Mouse (Mus musculus): Measurements from ENCODE around the gene Cd24a. TPM values are rescaled to one million over a fixed set of nuclear protein-coding genes. Genes with fewer than 3 reads are reported as not detected.

Gene Cd24a
- total RNA-seq (2022): 1 to 10 TPM; 6.3 to 9.3 (median 8.0) TPM

- DNase-seq (ENCODE audit: low spot score in 2 of 2): no peak
Measured at GRCm38 (mm10) chr10:43577997-43578331, at the start of gene Cd24a. Gene Cd24a, plus strand, starts transcription at chr10:43578284.

GRCm38 (mm10) chr10:43534382-43534781 is 43.7 kb upstream of the Cd24a start:
- DNase-seq (ENCODE audit: low spot score in 2 of 2): no peak

- DNase-seq (ENCODE audit: low spot score in 2 of 2): no peak
Measured at GRCm38 (mm10) chr10:43537652-43538051, 40.4 kb upstream of the Cd24a start.

GRCm38 (mm10) chr10:43538831-43539230 is 39.3 kb upstream of the Cd24a start:
- DNase-seq (ENCODE audit: low spot score in 2 of 2): no peak

GRCm38 (mm10) chr10:43539746-43540310 is 38.3 kb upstream of the Cd24a start:
- DNase-seq (ENCODE audit: low spot score in 2 of 2): no peak

GRCm38 (mm10) chr10:43540442-43541152 is 37.5 kb upstream of the Cd24a start, which contains the start of gene 1700021F05Rik:
Gene 1700021F05Rik, minus strand, starts transcription at chr10:43540994.
- DNase-seq (ENCODE audit: low spot score in 2 of 2): peak; percentile 92 to 97

GRCm38 (mm10) chr10:43541153-43541544 is 36.9 kb upstream of the Cd24a start:
- DNase-seq (ENCODE audit: low spot score in 2 of 2): no peak

GRCm38 (mm10) chr10:43549411-43549810 is 28.7 kb upstream of the Cd24a start:
- no peak for DNase-seq (ENCODE audit: low spot score in 2 of 2)

- DNase-seq (ENCODE audit: low spot score in 2 of 2): no peak
Measured at GRCm38 (mm10) chr10:43550923-43551322, 27.2 kb upstream of the Cd24a start.

GRCm38 (mm10) chr10:43551388-43551787 is 26.7 kb upstream of the Cd24a start:
- DNase-seq (ENCODE audit: low spot score in 2 of 2): no peak

GRCm38 (mm10) chr10:43557630-43558165 is 20.4 kb upstream of the Cd24a start:
- DNase-seq (ENCODE audit: low spot score in 2 of 2): no peak

- no peak for DNase-seq (ENCODE audit: low spot score in 2 of 2)
Measured at GRCm38 (mm10) chr10:43559313-43559712, 18.8 kb upstream of the Cd24a start.

GRCm38 (mm10) chr10:43560765-43561164 is 17.3 kb upstream of the Cd24a start:
- no peak for DNase-seq (ENCODE audit: low spot score in 2 of 2)

- DNase-seq (ENCODE audit: low spot score in 2 of 2): no peak
Measured at GRCm38 (mm10) chr10:43561311-43561710, 16.8 kb upstream of the Cd24a start.

GRCm38 (mm10) chr10:43574352-43574751 is 3.7 kb upstream of the Cd24a start:
- no peak for DNase-seq (ENCODE audit: low spot score in 2 of 2)

GRCm38 (mm10) chr10:43574956-43575355 is 3.1 kb upstream of the Cd24a start:
- DNase-seq (ENCODE audit: low spot score in 2 of 2): peak; percentile 48 to 76

GRCm38 (mm10) chr10:43577299-43577996 is 636 bp upstream of the Cd24a start:
- DNase-seq (ENCODE audit: low spot score in 2 of 2): no peak

- peak in 1 of 2 experiments; percentile 18 for DNase-seq (ENCODE audit: low spot score in 2 of 2)
Measured at GRCm38 (mm10) chr10:43578366-43578753, 276 bp downstream of the Cd24a start.

GRCm38 (mm10) chr10:43578754-43579380 is 783 bp downstream of the Cd24a start:
- DNase-seq (ENCODE audit: low spot score in 2 of 2): no peak

- DNase-seq (ENCODE audit: low spot score in 2 of 2): no peak
Measured at GRCm38 (mm10) chr10:43579381-43580261, 1.5 kb downstream of the Cd24a start.

GRCm38 (mm10) chr10:43580649-43581078 is 2.6 kb downstream of the Cd24a start:
- peak in 1 of 2 experiments; percentile 7 for DNase-seq (ENCODE audit: low spot score in 2 of 2)
